Mouse (Mus musculus) megakaryocyte, embryonic 14.5 days (primary cell): ENCODE measurements around the gene Als2cr12. TPM values are rescaled to one million over a fixed set of nuclear protein-coding genes. Genes with fewer than 3 reads are reported as not detected.
"Not testable (repeated sequence)": the region's sequence is repeated elsewhere in the genome, so short reads cannot be mapped to it uniquely, and the experiment has no call there.

Experiments used
- H3K27me3 ChIP-seq: replicated peaks from 2 replicates; pipeline ENCODE3; 2012; ENCODE audit warnings: inconsistent platforms
- H3K36me3 ChIP-seq: replicated peaks from 2 replicates; pipeline ENCODE3; 2012; ENCODE audit warnings: low read length, inconsistent platforms, mixed read lengths
- H3K4me1 ChIP-seq: 2 replicates; pipeline ENCODE4 v1.6.1; 2012; ENCODE audit warnings: inconsistent platforms
- H3K4me3 ChIP-seq: replicated peaks from 2 replicates; pipeline ENCODE3; 2012; ENCODE audit warnings: moderate library complexity, mild to moderate bottlenecking, inconsistent platforms
- H3K9me3 ChIP-seq: 2 replicates; pipeline ENCODE4 v1.6.1; 2012; ENCODE audit warnings: inconsistent platforms
- FLI1 ChIP-seq: IDR thresholded peaks from 2 replicates; pipeline ENCODE4 v1.6.1; 2012; ENCODE audit warnings: low read length, inconsistent platforms, mixed read lengths
- GATA1 ChIP-seq: IDR thresholded peaks from 3 replicates; pipeline ENCODE4 v1.6.1; 2012; ENCODE audit warnings: mixed read lengths, low read length, inconsistent platforms, borderline replicate concordance
- polyA plus RNA-seq: library from polyadenylated mRNA; stranded (reverse); fragments of >175 nt; gene quantifications from 2 replicates; pipeline ENCODE4 v1.2.3, GENCODE M21; 2012; ENCODE audit warnings: low replicate concordance; ENCODE audit not compliant: insufficient read depth

Als2cr12 gene
- polyA plus RNA-seq, 1 experiment, result not detected

- no peak overlapping the region for H3K4me3 ChIP-seq
- peaks cover 15% of the 10 kb centered on the region for H3K9me3 ChIP-seq
These were observed 5.6 kb downstream of the Als2cr12 start for GRCm38 (mm10) chr1:58690006-58690744.

DNA sequence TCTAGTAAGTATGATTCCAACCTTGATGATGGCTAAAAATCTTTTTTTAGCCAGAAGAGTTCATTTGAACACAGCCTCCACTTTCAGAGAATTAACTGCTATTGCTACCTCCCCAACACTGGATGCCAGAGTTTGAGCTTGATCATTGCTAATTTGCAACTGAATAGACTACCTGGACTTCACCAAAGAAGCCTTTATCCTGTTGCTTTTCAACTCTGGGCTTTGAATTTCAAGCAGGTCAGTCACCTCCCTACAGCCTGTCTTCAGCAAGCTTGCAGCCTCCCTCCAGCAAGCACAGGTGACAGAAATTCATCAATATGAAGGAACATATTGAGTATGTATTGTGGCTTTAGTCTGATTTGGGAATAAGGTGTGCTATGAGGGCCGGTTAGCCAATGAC is 6.4 kb downstream of the Als2cr12 start:
- Histone ChIP-seq H3K36me3 (no peaks in the 10 kb centered on the region), H3K4me3 (no peak overlapping the region), H3K9me3 (peaks cover 15% of the 10 kb centered on the region), H3K27me3 (no peaks in the 10 kb centered on the region), H3K4me1 (no peaks in the 10 kb centered on the region)
- TF ChIP-seq GATA1, result no peak
- no peak for TF ChIP-seq FLI1

More at GRCm38 (mm10) chr1:58690006-58690744, 5.6 kb downstream of the Als2cr12 start:
- TF ChIP-seq GATA1 (no peak), FLI1 (no peak)
- H3K27me3 ChIP-seq, result no peaks in the 10 kb centered on the region
- no peaks in the 10 kb centered on the region for H3K36me3 ChIP-seq
- H3K4me1 ChIP-seq, result no peaks in the 10 kb centered on the region

DNA sequence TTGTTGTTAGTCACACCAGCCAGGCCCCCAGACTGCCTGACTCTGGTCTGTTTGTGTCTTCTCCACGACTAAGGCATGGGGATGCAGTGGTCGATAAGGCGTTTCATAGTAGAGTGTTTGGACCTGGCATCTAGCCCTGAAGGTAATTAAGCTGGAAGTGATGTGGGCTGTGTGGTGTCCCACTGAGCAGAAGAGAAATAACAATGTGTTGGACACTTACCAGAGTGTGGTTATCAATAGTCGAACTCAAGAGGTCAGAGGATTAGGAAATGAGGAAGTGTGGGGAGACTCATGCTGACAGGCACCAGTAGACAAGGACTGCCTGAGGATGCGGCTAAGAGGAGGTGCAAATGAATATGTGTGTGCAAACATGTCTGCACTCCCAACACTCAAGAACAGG is 17.4 kb downstream of the Als2cr12 start:
- H3K4me1 ChIP-seq, result peaks cover 12% of the 10 kb centered on the region
- not testable (repeated sequence) for H3K4me3 ChIP-seq, H3K36me3 ChIP-seq, H3K9me3 ChIP-seq, H3K27me3 ChIP-seq

- Histone ChIP-seq H3K9me3 (no peaks in the 10 kb centered on the region), H3K4me1 (peaks cover 12% of the 10 kb centered on the region), H3K36me3 (no peaks in the 10 kb centered on the region), H3K4me3 (no peak overlapping the region), H3K27me3 (peaks cover 2% of the 10 kb centered on the region)
- TF ChIP-seq GATA1 (no peak), FLI1 (no peak)
These were observed 18.2 kb downstream of the Als2cr12 start for GRCm38 (mm10) chr1:58677575-58677974.

- Histone ChIP-seq H3K4me1 (peaks cover 12% of the 10 kb centered on the region), H3K4me3 (no peak overlapping the region), H3K27me3 (peaks cover 2% of the 10 kb centered on the region), H3K9me3 (no peaks in the 10 kb centered on the region), H3K36me3 (no peaks in the 10 kb centered on the region)
- no peak for TF ChIP-seq GATA1
- no peak for TF ChIP-seq FLI1
These were observed 20.8 kb downstream of the Als2cr12 start for GRCm38 (mm10) chr1:58675011-58675410.

DNA sequence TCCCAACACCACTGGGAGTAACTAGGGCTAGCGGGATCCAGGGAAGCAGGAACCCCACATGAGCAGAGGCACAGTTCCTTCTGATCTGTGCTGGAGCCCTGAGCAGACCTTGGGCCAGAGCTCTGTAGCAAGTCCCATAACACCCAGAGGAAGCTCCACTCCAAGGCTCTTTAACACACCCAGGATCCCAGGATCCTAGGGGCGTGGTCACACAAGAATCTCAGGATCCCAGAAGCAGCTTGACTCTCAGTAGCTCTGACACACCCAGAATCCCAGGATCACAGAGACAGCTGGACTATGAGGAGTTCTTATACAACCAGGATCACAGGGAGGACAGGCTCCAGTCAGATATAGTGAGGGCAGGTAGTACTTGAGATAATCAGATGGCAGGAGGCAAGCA is 23.7 kb downstream of the Als2cr12 start:
- no peaks in the 10 kb centered on the region for H3K36me3 ChIP-seq
- H3K4me3 ChIP-seq, result no peak overlapping the region
- H3K9me3 ChIP-seq, result peaks cover 6% of the 10 kb centered on the region; the same call in 1 of the 2 replicates
- peaks cover 7% of the 10 kb centered on the region for H3K4me1 ChIP-seq
- TF ChIP-seq GATA1, result no peak
- TF ChIP-seq FLI1, result no peak
- H3K27me3 ChIP-seq, result peaks cover 2% of the 10 kb centered on the region

DNA sequence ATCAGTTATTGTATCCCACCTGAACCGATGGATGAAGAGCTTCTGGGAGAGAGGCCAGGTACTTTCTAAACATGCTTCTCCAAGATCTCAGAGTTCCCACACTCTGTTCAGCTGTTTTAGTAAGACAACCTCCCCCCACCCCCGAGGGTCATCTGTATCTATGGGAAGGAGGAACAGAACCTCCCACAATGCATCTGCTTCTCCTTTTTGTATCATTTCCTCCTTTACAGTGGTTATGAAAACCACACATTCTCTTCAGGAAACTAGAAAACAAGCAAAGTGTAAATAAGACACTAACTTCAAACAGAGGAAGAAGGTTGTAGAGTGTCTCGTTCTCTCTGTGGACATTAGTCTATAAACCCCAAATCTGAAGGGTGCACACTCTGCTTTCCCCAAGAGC is 26.2 kb downstream of the Als2cr12 start:
- H3K4me1 ChIP-seq, result not testable (repeated sequence)

GRCm38 (mm10) chr1:58668191-58668590 is 27.6 kb downstream of the Als2cr12 start:
- H3K27me3 ChIP-seq, result no peaks in the 10 kb centered on the region
- TF ChIP-seq GATA1 (no peak), FLI1 (no peak)
- H3K4me1 ChIP-seq, result peaks cover 10% of the 10 kb centered on the region; the same call in 1 of the 2 replicates
- H3K36me3 ChIP-seq, result no peaks in the 10 kb centered on the region
- no peak overlapping the region for H3K4me3 ChIP-seq
- H3K9me3 ChIP-seq, result peaks cover 6% of the 10 kb centered on the region; the same call in 1 of the 2 replicates

More for the DNA sequence above, 26.2 kb downstream of the Als2cr12 start:
- not testable (repeated sequence) for H3K36me3 ChIP-seq, H3K9me3 ChIP-seq, H3K4me3 ChIP-seq, H3K27me3 ChIP-seq

DNA sequence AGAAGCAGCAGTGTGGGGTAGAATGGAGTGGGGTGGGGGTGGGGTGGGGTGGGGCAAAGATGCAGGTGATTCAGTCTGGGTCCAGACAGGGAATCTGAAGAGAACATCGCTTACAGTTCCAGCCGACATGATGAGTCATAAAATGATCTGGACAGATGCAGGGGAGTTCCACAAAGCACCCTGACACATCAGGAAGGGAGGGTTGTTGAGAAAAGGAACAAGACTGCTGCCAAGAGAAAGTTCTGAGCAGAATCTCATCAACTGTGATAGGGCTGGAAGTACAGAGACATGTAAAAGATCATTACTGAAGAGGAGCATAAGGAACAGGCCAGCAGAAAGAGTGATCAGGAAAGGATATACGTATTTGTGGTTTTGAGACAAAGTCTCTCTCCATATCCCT is 32.4 kb downstream of the Als2cr12 start:
- H3K36me3 ChIP-seq, H3K9me3 ChIP-seq, H3K4me1 ChIP-seq, H3K27me3 ChIP-seq, H3K4me3 ChIP-seq: not testable (repeated sequence)

DNA sequence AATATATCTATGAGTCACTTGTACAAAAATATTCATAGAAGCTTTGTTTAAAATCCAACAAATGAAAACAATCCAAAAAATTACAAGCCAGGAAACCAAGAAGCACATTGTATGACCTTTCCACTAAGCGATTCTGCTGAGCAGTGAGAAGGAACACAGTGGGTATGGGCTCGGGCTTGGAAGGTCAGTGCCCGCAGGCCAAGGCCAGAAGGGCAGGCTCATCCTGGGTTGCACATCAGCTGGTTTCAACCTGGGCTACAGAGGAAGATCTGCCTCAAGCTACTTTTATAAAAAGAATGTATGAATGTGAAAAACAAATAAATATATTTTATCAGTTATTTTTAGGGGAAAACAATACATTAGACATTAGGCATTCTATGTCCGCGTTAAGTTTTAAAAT is 33.1 kb downstream of the Als2cr12 start:
- H3K4me3 ChIP-seq, H3K4me1 ChIP-seq, H3K9me3 ChIP-seq, H3K27me3 ChIP-seq, H3K36me3 ChIP-seq: not testable (repeated sequence)
